19 mouse cellular contexts compared by ENCODE assay signal in genomic region chr7:36663431-36663830, GRCm38 (mm10). TPM values are rescaled to one million over a fixed set of nuclear protein-coding genes. Genes with fewer than 3 reads are reported as not detected.
DNase-seq lines count a peak whose midpoint lies in the region; ATAC-seq and TF ChIP-seq lines count a peak whose summit lies in the region.
"Had no signal": no experiment of that assay in that cellular context is flagged by ENCODE, and none has a peak within 500 bp of the region (broad histone marks: within the 10 kb centered on the region; RNA-seq: fewer than 3 reads in every experiment).

No protein-coding gene starts in this region.

- 73% methylated on average over 7 of the region's 7 CpGs for WGBS in heart, embryonic 11.5 days (ENCODE audit: insufficient replicate concordance)
- 67% methylated on average over 7 of the region's 7 CpGs for WGBS in heart, postnatal 0 days
- WGBS in liver, postnatal 0 days (ENCODE audit: insufficient replicate concordance): 83% methylated on average over 7 of the region's 7 CpGs
- WGBS in midbrain, embryonic 14.5 days: 88% methylated on average over 7 of the region's 7 CpGs

- ATAC-seq in heart, embryonic 11.5 days (replicated peaks; ENCODE audit: insufficient number of reproducible peaks, low FRiP score, low TSS enrichment): no peak
- no peak for ATAC-seq in heart, postnatal 0 days (ENCODE audit: insufficient read depth, low read depth)
- no peak for ATAC-seq in liver, postnatal 0 days
- no peak for ATAC-seq in midbrain, embryonic 14.5 days (ENCODE audit: low FRiP score, low TSS enrichment)
- ATAC-seq: forebrain, embryonic 16.5 days had no signal

- peaks cover under 1% of the 10 kb centered on the region; the same call in 1 of the 2 replicates for H3K4me1 ChIP-seq in heart, embryonic 11.5 days (ENCODE audit: control insufficient read depth, insufficient read depth, low read length)
- H3K4me1 ChIP-seq in heart, postnatal 0 days (ENCODE audit: control insufficient read depth, insufficient read depth): no peaks in the 10 kb centered on the region
- no peaks in the 10 kb centered on the region for H3K4me1 ChIP-seq in liver, postnatal 0 days (ENCODE audit: insufficient read depth)
- no peaks in the 10 kb centered on the region for H3K4me1 ChIP-seq in midbrain, embryonic 14.5 days (ENCODE audit: control insufficient read depth, insufficient read depth, low read length)
- H3K4me1 ChIP-seq: hindbrain, embryonic 12.5 days; limb, embryonic 12.5 days; liver, embryonic 13.5 days; midbrain, embryonic 12.5 days had no signal

- H3K9ac ChIP-seq in heart, embryonic 11.5 days (ENCODE audit: low read depth, low read length): no peak overlapping the region
- no peak overlapping the region for H3K9ac ChIP-seq in heart, postnatal 0 days (replicated peaks; ENCODE audit: low read depth, low read length)
- no peak overlapping the region for H3K9ac ChIP-seq in liver, postnatal 0 days (replicated peaks)
- no peak overlapping the region for H3K9ac ChIP-seq in midbrain, embryonic 14.5 days (replicated peaks; ENCODE audit: low read length)
- H3K9ac ChIP-seq: embryonic facial prominence, embryonic 12.5 days; hindbrain, embryonic 12.5 days; limb, embryonic 12.5 days; liver, embryonic 13.5 days; midbrain, embryonic 12.5 days had no signal

- H3K9me3 ChIP-seq in heart, embryonic 11.5 days (replicated peaks; ENCODE audit: control insufficient read depth, low read length): no peaks in the 10 kb centered on the region
- H3K9me3 ChIP-seq in heart, postnatal 0 days (replicated peaks; ENCODE audit: control insufficient read depth, low read length): no peaks in the 10 kb centered on the region
- H3K9me3 ChIP-seq in liver, postnatal 0 days (ENCODE audit: low read length): no peaks in the 10 kb centered on the region
- no peaks in the 10 kb centered on the region for H3K9me3 ChIP-seq in midbrain, embryonic 14.5 days (ENCODE audit: control insufficient read depth, low read length)
- H3K9me3 ChIP-seq: embryonic facial prominence, embryonic 12.5 days; hindbrain, embryonic 12.5 days; limb, embryonic 12.5 days; liver, embryonic 13.5 days; midbrain, embryonic 12.5 days had no signal

- no peak overlapping the region for H3K4me2 ChIP-seq in heart, embryonic 11.5 days
- H3K4me2 ChIP-seq in heart, postnatal 0 days (ENCODE audit: low read depth, low read length): no peak overlapping the region
- no peak overlapping the region for H3K4me2 ChIP-seq in liver, postnatal 0 days (ENCODE audit: low read depth, low read length)
- no peak overlapping the region for H3K4me2 ChIP-seq in midbrain, embryonic 14.5 days (ENCODE audit: low read length)
- H3K4me2 ChIP-seq: embryonic facial prominence, embryonic 12.5 days; hindbrain, embryonic 12.5 days; limb, embryonic 12.5 days; liver, embryonic 13.5 days; midbrain, embryonic 12.5 days had no signal

- peak; percentile 70 to 81 for DNase-seq in heart, adult 18-20 months
- DNase-seq in lung, postnatal 36 days: peak; percentile 7
- DNase-seq in lung, postnatal 4 days: no peak
- DNase-seq in heart, postnatal 0 days (ENCODE audit: low spot score): peak; percentile 46
- no peak for DNase-seq in liver, postnatal 0 days
- DNase-seq in midbrain, embryonic 14.5 days: no peak
- DNase-seq: adrenal gland, postnatal 14 days; B cell, adult 2 months; cerebellum, adult 2 months; kidney, postnatal 10 days; liver, embryonic 13.5 days; right cerebral cortex, postnatal 25 days; thymus, postnatal 14 days had no signal

- no peak overlapping the region for H3K27ac ChIP-seq in heart, embryonic 11.5 days (ENCODE audit: low read depth, low read length)
- no peak overlapping the region for H3K27ac ChIP-seq in heart, postnatal 0 days (ENCODE audit: low read depth)
- H3K27ac ChIP-seq in liver, postnatal 0 days (ENCODE audit: low read depth): no peak overlapping the region
- H3K27ac ChIP-seq in midbrain, embryonic 14.5 days (replicated peaks; ENCODE audit: low read depth, low read length): no peak overlapping the region
- H3K27ac ChIP-seq: embryonic facial prominence, embryonic 12.5 days; hindbrain, embryonic 12.5 days; limb, embryonic 12.5 days; liver, embryonic 13.5 days; midbrain, embryonic 12.5 days had no signal

- no peak overlapping the region for H3K4me3 ChIP-seq in heart, embryonic 11.5 days (ENCODE audit: low read depth, low read length)
- H3K4me3 ChIP-seq in heart, postnatal 0 days (ENCODE audit: low read depth, low read length): no peak overlapping the region
- no peak overlapping the region for H3K4me3 ChIP-seq in liver, postnatal 0 days (ENCODE audit: low read depth, low read length)
- no peak overlapping the region for H3K4me3 ChIP-seq in midbrain, embryonic 14.5 days (replicated peaks; ENCODE audit: low read depth, low read length)
- H3K4me3 ChIP-seq: embryonic facial prominence, embryonic 12.5 days; hindbrain, embryonic 12.5 days; limb, embryonic 12.5 days; liver, embryonic 13.5 days; midbrain, embryonic 12.5 days had no signal

- no peaks in the 10 kb centered on the region for H3K36me3 ChIP-seq in heart, embryonic 11.5 days (ENCODE audit: control insufficient read depth, insufficient read depth, low read length)
- no peaks in the 10 kb centered on the region for H3K36me3 ChIP-seq in heart, postnatal 0 days (replicated peaks; ENCODE audit: control insufficient read depth, insufficient read depth, low read length)
- no peaks in the 10 kb centered on the region for H3K36me3 ChIP-seq in liver, postnatal 0 days (replicated peaks; ENCODE audit: insufficient read depth, low read length)
- no peaks in the 10 kb centered on the region for H3K36me3 ChIP-seq in midbrain, embryonic 14.5 days (ENCODE audit: control insufficient read depth, insufficient read depth, low read length)
- H3K36me3 ChIP-seq: embryonic facial prominence, embryonic 12.5 days; hindbrain, embryonic 12.5 days; limb, embryonic 12.5 days; liver, embryonic 13.5 days; midbrain, embryonic 12.5 days had no signal

- TF ChIP-seq CTCF in heart, postnatal 0 days (IDR thresholded peaks at IDR 0.05; ENCODE audit: low read depth): no peak
- TF ChIP-seq CTCF in liver, postnatal 0 days (IDR thresholded peaks at IDR 0.05; ENCODE audit: low read depth): no peak

- H3K27me3 ChIP-seq in heart, embryonic 11.5 days (ENCODE audit: control insufficient read depth, insufficient read depth, low read length): no peaks in the 10 kb centered on the region
- no peaks in the 10 kb centered on the region for H3K27me3 ChIP-seq in heart, postnatal 0 days (ENCODE audit: control insufficient read depth, insufficient read depth, low read length)
- no peaks in the 10 kb centered on the region for H3K27me3 ChIP-seq in liver, postnatal 0 days (ENCODE audit: insufficient read depth, low read length)
- no peaks in the 10 kb centered on the region for H3K27me3 ChIP-seq in midbrain, embryonic 14.5 days (ENCODE audit: control insufficient read depth, insufficient read depth, low read length)
- H3K27me3 ChIP-seq: embryonic facial prominence, embryonic 12.5 days; hindbrain, embryonic 12.5 days; limb, embryonic 12.5 days; liver, embryonic 13.5 days had no signal

- TF ChIP-seq EP300 in heart, postnatal 0 days (IDR thresholded peaks at IDR 0.05; ENCODE audit: low read depth): no peak
- TF ChIP-seq EP300 in liver, postnatal 0 days (IDR thresholded peaks at IDR 0.05; ENCODE audit: low read depth): no peak

RNA-seq across cellular contexts. Expression of gene Tshz3, which starts 34.5 kb away (rescaled TPM):
- total RNA-seq in heart, adult 18-20 months (2021): 1 to 10 TPM; 2.4 to 2.7 TPM
- 3.0 and 5.0 TPM in 2 replicates for polyA plus RNA-seq in heart, embryonic 11.5 days (2014; fragmentation: Nextera tagmentation; extraction: Ambion mirVana)
- 0.62 and 1.3 TPM in 2 replicates for total RNA-seq in heart, postnatal 0 days (2014; rRNA removed; ENCODE audit: low replicate concordance)
- polyA plus RNA-seq in heart, postnatal 0 days (2015; fragmentation: Nextera tagmentation; extraction: Ambion mirVana): 1.3 TPM in 2 replicates
- 0.60 and 0.76 TPM in 2 replicates for polyA plus RNA-seq in liver, postnatal 0 days (2015; fragmentation: Nextera tagmentation; extraction: Ambion mirVana)
- polyA plus RNA-seq in midbrain, embryonic 14.5 days (2014; fragmentation: Nextera tagmentation; extraction: Ambion mirVana): 13.6 TPM in 2 replicates

Comparison
In these comparisons a context has a peak if more than half of its experiments do, and no peak if none do; other contexts are left out.
1. DNase-seq: peak in heart, adult 18-20 months (2 of 2), lung, postnatal 36 days (single experiment) and heart, postnatal 0 days (single experiment); none in lung, postnatal 4 days (0 of 2), liver, postnatal 0 days (single experiment) and midbrain, embryonic 14.5 days (single experiment).